Mouse (Mus musculus) kidney, embryonic 16.5 days (tissue): ENCODE data around the gene Smarca2. TPM values are rescaled to one million over a fixed set of nuclear protein-coding genes. Genes with fewer than 3 reads are reported as not detected.
"Not testable (repeated sequence)": the region's sequence is repeated elsewhere in the genome, so short reads cannot be mapped to it uniquely, and the experiment has no call there.

Source experiments
- ATAC-seq: fragments of 200-750 bp; cut with Nextera tagmentation; 2 replicates; pipeline ENCODE4 v1.8.0; 2017; ENCODE audit warnings: moderate TSS enrichment; ENCODE audit not compliant: low FRiP score, low TSS enrichment
- H3K27ac ChIP-seq: fragments of 300-500 bp; sonication (generic); 2 replicates; pipeline ENCODE4 v1.5.1; 2014; ENCODE audit warnings: low read length
- H3K27me3 ChIP-seq: fragments of 300-500 bp; sonication (generic); 2 replicates; pipeline ENCODE4 v1.6.1; 2014; ENCODE audit warnings: low read length, control low read depth, mixed read lengths; ENCODE audit not compliant: insufficient read depth
- H3K36me3 ChIP-seq: fragments of 300-500 bp; sonication (generic); 2 replicates; pipeline ENCODE4 v1.6.1; 2014; ENCODE audit warnings: low read length, control low read depth, mixed read lengths; ENCODE audit not compliant: insufficient read depth
- H3K4me1 ChIP-seq: fragments of 300-500 bp; sonication (generic); 2 replicates; pipeline ENCODE4 v1.6.1; 2014; ENCODE audit warnings: low read length, control low read depth, mixed read lengths; ENCODE audit not compliant: insufficient read depth
- H3K4me2 ChIP-seq: fragments of 300-500 bp; sonication (generic); replicated peaks from 2 replicates; pipeline ENCODE4 v1.6.1; 2014; ENCODE audit warnings: low read depth, low read length
- H3K4me3 ChIP-seq: fragments of 300-500 bp; sonication (generic); 2 replicates; pipeline ENCODE4 v1.5.1; 2014; ENCODE audit warnings: mild to moderate bottlenecking, low read length
- H3K9ac ChIP-seq: fragments of 300-500 bp; sonication (generic); replicated peaks from 2 replicates; pipeline ENCODE4 v1.6.1; 2014; ENCODE audit warnings: low read length
- H3K9me3 ChIP-seq: fragments of 300-500 bp; sonication (generic); 2 replicates; pipeline ENCODE4 v1.6.1; 2016; ENCODE audit warnings: low read length, control low read depth
- WGBS: fragments of 180-500 bp; shearing (Covaris S2); extraction: QIAGEN DNeasy Blood & Tissue Kit; methylation state at CpG from one replicate; pipeline ENCODE4 v1.1.7; 2014; 5-methylcytosine and 5-hydroxymethylcytosine counted together
- polyA plus RNA-seq: library from polyadenylated mRNA; unstranded; fragments of >200 nt; fragmentation: Nextera tagmentation; extraction: Ambion mirVana; gene quantifications from 2 replicates; pipeline ENCODE4 v1.2.1, GENCODE M21; 2015

Smarca2 gene
- polyA plus RNA-seq, 1 experiment from 2014 or later: 40.5 TPM

DNA sequence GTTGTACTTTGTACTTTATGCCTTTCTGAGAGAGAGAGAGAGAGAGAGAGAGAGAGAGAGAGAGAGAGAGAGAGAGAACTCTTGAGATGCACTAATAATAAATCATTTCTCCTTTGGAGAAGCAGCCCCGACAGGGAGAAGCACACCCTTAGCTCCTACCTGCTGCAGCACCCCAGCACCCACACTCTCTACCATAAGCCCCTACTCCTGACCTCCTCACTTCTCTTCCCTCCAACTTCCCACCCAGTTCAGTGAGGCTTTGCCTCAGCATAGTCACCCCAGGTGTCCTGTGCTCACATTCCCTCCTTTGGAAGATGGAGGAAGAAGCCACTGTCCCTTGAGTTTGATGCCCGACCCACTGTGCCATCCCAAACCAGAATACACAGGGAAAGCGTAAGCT, 40.2 kb downstream of the Smarca2 start:
- Histone ChIP-seq H3K36me3 (peaks cover 24% of the 10 kb centered on the region; the same call in 1 of the 2 replicates), H3K4me3 (no peak overlapping the region), H3K9ac (no peak overlapping the region), H3K27ac (no peak overlapping the region), H3K9me3 (no peaks in the 10 kb centered on the region), H3K4me1 (no peaks in the 10 kb centered on the region), H3K27me3 (no peaks in the 10 kb centered on the region), H3K4me2 (no peak overlapping the region)
- ATAC-seq: no peak
- WGBS: 79% methylated on average over 3 of the region's 3 CpGs

- H3K4me3 ChIP-seq: no peak overlapping the region
- no peak overlapping the region for H3K9ac ChIP-seq
- peaks cover 24% of the 10 kb centered on the region; the same call in 1 of the 2 replicates for H3K36me3 ChIP-seq
- no peak for ATAC-seq
- H3K4me2 ChIP-seq: no peak overlapping the region
- no peaks in the 10 kb centered on the region for H3K4me1 ChIP-seq
- no peak overlapping the region for H3K27ac ChIP-seq
- H3K27me3 ChIP-seq: no peaks in the 10 kb centered on the region
- no peaks in the 10 kb centered on the region for H3K9me3 ChIP-seq
- WGBS: 18% methylated on average over 2 of the region's 2 CpGs
Observed at GRCm38 (mm10) chr19:26646128-26646527, 41.3 kb downstream of the Smarca2 start.

DNA sequence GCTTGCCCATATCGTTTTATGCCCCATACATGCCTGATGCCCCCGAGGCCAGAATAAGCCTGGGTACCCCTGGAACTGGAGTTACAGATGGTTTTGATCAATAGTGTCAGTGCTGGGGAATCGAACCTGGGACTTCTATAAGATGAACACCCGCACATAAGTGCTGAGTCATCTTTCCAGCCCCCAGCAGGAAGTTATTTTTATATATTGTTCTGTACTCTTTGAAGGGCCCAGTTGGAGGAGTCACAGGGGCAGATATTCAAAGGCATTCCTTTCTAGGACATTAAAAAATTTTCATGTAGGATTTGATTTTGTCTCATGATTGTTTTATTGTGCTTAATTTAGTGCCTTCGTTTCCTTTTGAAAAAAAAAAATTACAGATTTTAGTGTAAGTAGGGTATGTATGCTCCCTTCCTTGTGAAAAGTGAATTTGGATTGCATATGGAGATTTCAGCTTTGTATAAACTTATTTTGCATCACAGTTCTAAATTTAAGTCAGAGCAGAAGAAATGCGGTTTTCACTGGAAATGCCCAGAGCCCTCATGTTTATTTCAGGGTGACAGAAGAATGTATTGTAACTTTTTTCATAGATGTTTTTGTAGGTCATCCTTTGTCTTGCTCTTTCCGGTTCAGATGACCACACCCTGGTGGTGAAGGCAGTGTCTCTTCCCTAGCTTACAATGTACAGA, 45.9 kb downstream of the Smarca2 start:
- H3K9ac ChIP-seq: no peak overlapping the region
- H3K4me2 ChIP-seq: no peak overlapping the region
- H3K27me3 ChIP-seq: no peaks in the 10 kb centered on the region
- H3K27ac ChIP-seq: no peak overlapping the region
- no peaks in the 10 kb centered on the region for H3K4me1 ChIP-seq
- no peaks in the 10 kb centered on the region for H3K9me3 ChIP-seq
- H3K4me3 ChIP-seq: no peak overlapping the region
- WGBS: 85% methylated on average over 7 of the region's 7 CpGs
- H3K36me3 ChIP-seq: peaks cover 15% of the 10 kb centered on the region; the same call in 1 of the 2 replicates
- no peak for ATAC-seq

DNA sequence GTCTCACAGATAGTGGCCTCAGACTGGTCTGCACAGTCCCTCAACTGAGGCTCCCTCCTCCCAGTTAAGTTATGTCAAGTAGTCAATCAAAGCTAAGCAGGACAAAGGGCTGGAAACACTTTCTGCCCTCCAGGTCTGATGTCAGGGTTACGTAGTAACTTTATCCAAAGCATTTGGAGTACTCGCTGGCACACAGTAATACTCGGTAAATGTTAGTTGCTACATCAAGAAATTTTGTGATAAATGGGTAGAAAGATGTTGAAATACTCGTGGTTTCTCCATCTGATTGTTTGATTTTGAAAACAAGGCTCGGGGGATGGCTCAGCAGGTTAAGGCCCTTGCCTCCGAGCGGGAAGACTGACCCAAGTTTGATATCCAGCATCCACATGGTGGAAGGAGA, 53.5 kb downstream of the Smarca2 start:
- H3K4me2 ChIP-seq: no peak overlapping the region
- H3K4me1 ChIP-seq: no peaks in the 10 kb centered on the region
- no peak overlapping the region for H3K27ac ChIP-seq
- no peak overlapping the region for H3K4me3 ChIP-seq
- no peak overlapping the region for H3K9ac ChIP-seq
- 81% methylated on average over 7 of the region's 7 CpGs for WGBS
- H3K36me3 ChIP-seq: no peaks in the 10 kb centered on the region
- no peaks in the 10 kb centered on the region for H3K9me3 ChIP-seq
- no peak for ATAC-seq
- H3K27me3 ChIP-seq: no peaks in the 10 kb centered on the region

GRCm38 (mm10) chr19:26659976-26660375, 55.1 kb downstream of the Smarca2 start:
- H3K9me3 ChIP-seq: no peaks in the 10 kb centered on the region
- H3K4me1 ChIP-seq: no peaks in the 10 kb centered on the region
- no peaks in the 10 kb centered on the region for H3K27me3 ChIP-seq
- no peak overlapping the region for H3K9ac ChIP-seq
- no peak overlapping the region for H3K4me3 ChIP-seq
- 53% methylated on average over 5 of the region's 5 CpGs for WGBS
- no peak for ATAC-seq
- H3K36me3 ChIP-seq: no peaks in the 10 kb centered on the region
- H3K4me2 ChIP-seq: no peak overlapping the region
- no peak overlapping the region for H3K27ac ChIP-seq

- Histone ChIP-seq H3K27ac (no peak overlapping the region), H3K4me1 (no peaks in the 10 kb centered on the region), H3K36me3 (no peaks in the 10 kb centered on the region), H3K9me3 (no peaks in the 10 kb centered on the region), H3K27me3 (no peaks in the 10 kb centered on the region), H3K4me2 (no peak overlapping the region), H3K9ac (no peak overlapping the region), H3K4me3 (no peak overlapping the region)
- ATAC-seq: no peak
- 94% methylated on average over 3 of the region's 3 CpGs for WGBS
Observed at GRCm38 (mm10) chr19:26661198-26661597, 56.3 kb downstream of the Smarca2 start.

DNA sequence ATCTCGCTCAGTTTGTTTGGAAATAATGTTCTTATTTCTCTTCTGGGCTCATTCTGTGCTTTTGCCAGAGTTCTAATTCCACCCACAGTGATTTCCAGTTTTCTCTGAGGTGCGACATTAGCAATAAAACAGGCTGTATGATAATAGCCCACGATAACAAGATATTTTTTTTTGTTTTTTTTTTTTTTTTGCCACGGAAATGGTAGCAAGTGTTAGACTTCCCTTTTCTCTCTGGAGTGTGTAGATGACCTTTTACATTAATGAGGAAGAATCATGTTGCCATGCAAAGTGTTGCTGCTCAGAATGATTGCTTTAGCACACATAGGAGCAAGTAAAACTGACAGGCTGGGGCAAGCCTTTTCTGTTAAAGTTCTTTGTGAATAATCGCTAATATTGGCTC, 61.5 kb downstream of the Smarca2 start:
- Histone ChIP-seq H3K4me1 (no peaks in the 10 kb centered on the region), H3K27ac (no peak overlapping the region), H3K9ac (no peak overlapping the region), H3K27me3 (no peaks in the 10 kb centered on the region), H3K4me3 (no peak overlapping the region), H3K36me3 (0 out of 2 replicates have a peak, but pooled peaks cover 3% of the 10 kb centered on the region), H3K9me3 (no peaks in the 10 kb centered on the region), H3K4me2 (no peak overlapping the region)
- 82% methylated on average over 5 of the region's 5 CpGs for WGBS
- ATAC-seq: no peak

DNA sequence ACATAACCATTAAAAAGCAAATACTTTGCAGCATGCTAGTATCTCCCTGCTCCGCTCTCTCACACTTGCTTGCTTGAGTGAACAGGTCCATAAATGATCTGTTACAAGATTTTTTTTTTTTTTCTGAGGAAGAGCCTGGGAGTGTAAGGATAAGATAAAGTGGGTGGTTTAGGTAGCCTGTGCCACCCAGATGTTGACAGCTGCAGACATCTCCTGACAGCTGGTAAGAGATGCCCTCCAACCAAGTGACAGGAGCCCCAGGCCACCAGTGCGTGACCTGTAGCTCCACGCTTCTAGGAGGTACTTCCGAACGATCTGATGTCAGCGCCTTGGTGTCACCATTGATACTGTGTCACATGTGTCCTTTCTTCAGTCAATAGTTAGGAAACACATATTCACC, 65.2 kb downstream of the Smarca2 start:
- H3K9ac ChIP-seq: no peak overlapping the region
- no peaks in the 10 kb centered on the region for H3K9me3 ChIP-seq
- no peak overlapping the region for H3K4me3 ChIP-seq
- H3K4me1 ChIP-seq: no peaks in the 10 kb centered on the region
- peaks cover 14% of the 10 kb centered on the region; the same call in 1 of the 2 replicates for H3K36me3 ChIP-seq
- no peak for ATAC-seq
- H3K27ac ChIP-seq: no peak overlapping the region
- no peak overlapping the region for H3K4me2 ChIP-seq
- WGBS: 88% methylated on average over 6 of the region's 6 CpGs
- no peaks in the 10 kb centered on the region for H3K27me3 ChIP-seq

DNA sequence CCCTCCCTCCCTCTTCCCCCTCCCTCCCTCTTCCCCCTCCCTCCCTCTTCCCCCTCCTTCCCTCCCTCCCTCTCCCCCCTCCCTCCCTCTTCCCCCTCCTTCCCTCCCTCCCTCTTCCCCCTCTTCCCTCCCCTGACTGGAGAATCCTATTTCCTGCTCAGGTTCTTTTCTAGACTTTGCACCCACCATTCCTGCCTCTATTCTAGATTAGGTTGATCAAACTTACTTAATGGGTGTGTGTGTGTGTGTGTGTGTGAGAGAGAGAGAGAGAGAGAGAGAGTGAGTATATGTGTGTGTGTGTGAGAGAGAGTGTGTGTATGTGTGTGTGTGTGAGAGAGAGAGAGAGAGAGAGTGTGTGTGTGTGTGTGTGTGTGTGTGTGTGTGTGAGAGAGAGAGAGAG, 66.6 kb downstream of the Smarca2 start:
- H3K36me3 ChIP-seq: peaks cover 14% of the 10 kb centered on the region; the same call in 1 of the 2 replicates
- H3K9me3 ChIP-seq, H3K9ac ChIP-seq, H3K27me3 ChIP-seq, H3K4me1 ChIP-seq, H3K27ac ChIP-seq, H3K4me2 ChIP-seq, ATAC-seq, H3K4me3 ChIP-seq: not testable (repeated sequence)

DNA sequence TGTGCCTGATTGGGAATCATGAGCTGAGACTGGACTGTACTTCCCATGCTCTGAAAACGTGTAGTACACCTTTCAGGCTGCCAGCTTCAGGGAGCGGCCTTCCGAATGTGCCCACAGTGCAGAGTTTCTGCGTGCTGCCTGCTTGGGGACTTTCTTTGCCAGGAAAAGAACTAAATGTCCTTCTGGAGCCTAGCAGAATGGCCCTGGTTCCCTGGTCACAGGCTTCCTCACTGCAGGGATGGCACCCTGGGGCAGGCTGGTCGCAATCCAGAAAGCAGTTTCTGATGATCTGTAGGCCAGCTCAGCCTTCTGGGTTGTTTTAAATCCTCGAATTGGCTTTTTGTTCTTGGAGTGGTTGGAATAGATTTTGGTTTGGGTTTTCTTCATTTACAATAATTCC, 71.1 kb downstream of the Smarca2 start:
- Histone ChIP-seq H3K4me3 (no peak overlapping the region), H3K4me1 (no peaks in the 10 kb centered on the region), H3K9ac (no peak overlapping the region), H3K9me3 (no peaks in the 10 kb centered on the region), H3K36me3 (peaks cover 12% of the 10 kb centered on the region; the same call in 1 of the 2 replicates), H3K27me3 (no peaks in the 10 kb centered on the region), H3K4me2 (no peak overlapping the region), H3K27ac (no peak overlapping the region)
- ATAC-seq: no peak
- WGBS: 62% methylated on average over 6 of the region's 6 CpGs
